Mouse (Mus musculus) megakaryocyte, embryonic 14.5 days (primary cell): Measurements from ENCODE around the gene Tbx19.

Source experiments
- FLI1 ChIP-seq: IDR thresholded peaks from 2 replicates; pipeline ENCODE4 v1.6.1; 2012; ENCODE audit warnings: low read length, inconsistent platforms, mixed read lengths
- GATA1 ChIP-seq: IDR thresholded peaks from 3 replicates; pipeline ENCODE4 v1.6.1; 2012; ENCODE audit warnings: mixed read lengths, low read length, inconsistent platforms, borderline replicate concordance

DNA sequence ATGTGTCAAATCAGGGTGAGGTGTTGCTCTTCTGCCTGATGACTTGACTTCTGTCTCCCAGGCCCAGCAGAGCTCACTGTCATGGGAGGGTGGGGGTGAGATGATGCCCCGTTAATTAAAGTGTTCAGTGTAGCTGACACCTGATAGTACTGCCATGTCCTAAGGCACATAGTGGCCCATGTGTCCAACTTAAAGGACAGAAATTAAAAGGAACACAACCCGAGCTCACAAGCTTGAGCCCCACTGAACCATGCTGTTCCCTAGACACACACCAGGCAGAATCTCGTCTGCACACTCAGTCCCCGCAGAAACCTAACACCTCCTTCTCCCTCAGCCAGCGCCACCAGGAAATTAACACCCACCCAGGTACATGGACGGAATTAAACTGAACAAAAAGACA, 4.3 kb upstream of the Tbx19 start:
- TF ChIP-seq GATA1 (no peak), FLI1 (no peak)
